Mouse (Mus musculus): ENCODE measurements at regions not wholly inside any gene's neighbourhood (a gene's known extent, or its start where the extent isn't known, plus 50 kb on each side); places are given as distances from the start of the nearest gene placed in this dataset.

DNA sequence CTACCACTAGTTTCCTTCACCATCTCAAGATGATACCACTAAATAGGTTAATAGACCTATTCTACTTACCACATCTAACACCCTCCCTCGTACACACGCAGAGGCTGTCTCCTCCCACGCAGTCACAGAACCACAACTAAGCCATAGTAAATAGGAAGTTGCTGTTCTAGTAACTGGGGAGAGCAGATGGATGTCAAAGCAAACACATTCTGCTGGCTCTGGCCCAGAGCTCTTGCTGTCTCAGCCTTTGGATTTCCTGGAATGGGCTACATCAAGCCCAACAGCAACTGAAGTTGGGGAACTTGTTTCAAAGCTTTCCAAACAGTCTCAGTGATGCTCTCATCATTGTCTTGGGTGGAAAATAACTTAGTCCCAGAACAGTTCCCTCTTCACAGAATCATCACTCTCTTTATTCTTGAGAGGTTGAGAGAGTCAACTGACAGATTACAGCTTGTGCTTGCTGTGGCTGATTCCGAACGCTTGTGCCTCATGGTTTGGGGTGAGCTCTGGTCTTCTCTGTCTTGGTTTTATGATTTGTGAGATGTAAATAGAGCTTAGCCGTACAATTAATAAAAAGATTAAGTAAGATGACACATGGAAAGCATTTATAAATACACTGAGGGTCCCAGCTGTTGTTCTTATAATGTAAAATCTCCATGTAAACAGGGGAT is 538.5 kb upstream of the Klf4 start:
- DNase-seq (ENCODE audit: low spot score in 2 of 2) = no peak

DNA sequence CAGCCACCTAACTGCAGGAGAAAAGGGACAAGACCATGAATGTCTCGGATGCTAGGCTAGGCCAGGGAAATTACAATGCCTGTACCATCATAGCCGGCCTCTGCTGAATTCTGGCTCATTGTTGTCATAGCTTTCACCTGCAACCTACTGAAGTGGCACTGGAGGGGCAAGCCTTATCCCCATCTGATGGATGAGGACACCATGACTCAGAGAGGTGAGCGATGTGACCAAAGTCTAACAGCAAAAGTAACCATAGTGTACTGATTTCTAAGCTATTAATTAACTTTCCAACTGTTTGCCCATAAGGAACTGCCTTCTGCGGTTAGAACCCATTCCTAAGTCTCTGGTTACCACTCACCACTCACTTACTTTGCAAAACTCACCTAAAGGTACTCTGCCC is 536.6 kb upstream of the Klf4 start:
- DNase-seq (ENCODE audit: low spot score in 2 of 2) = no peak

- DNase-seq (ENCODE audit: low spot score in 2 of 2) = no peak
Measured at GRCm38 (mm10) chr4:56064657-56065056, 532.4 kb upstream of the Klf4 start.

DNA sequence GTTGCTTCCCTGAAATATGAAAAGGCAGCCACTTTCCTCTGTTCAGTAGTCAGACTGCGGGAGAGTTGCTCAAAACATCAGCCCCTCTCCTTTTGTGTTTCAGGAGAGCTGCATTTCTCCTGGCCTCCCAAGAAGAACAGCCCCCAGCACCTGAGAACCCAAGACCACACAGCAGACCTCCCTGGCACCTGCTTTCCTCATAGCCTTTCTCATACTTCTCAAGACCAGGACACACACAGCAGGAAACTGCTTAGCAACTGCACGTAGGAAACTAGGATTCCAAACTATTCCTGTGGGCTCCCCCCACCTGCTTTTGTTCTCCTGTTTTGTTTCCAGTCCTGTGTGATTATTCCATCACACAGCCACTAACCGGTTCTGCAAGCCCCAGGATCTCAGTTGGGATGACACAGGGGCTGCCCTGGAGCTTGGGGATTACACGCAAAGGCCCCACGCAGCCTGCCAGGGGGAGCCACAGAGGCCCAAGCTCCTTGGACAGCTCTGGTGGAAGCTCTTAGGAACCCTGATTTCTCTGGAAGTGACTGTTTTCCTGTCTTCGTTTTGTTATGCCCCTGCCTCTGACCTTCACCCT is 519.6 kb upstream of the Klf4 start:
- no peak for DNase-seq (ENCODE audit: low spot score in 2 of 2)

- no peak for DNase-seq (ENCODE audit: low spot score in 2 of 2)
Measured at GRCm38 (mm10) chr4:56039327-56039726, 507.1 kb upstream of the Klf4 start.

DNA sequence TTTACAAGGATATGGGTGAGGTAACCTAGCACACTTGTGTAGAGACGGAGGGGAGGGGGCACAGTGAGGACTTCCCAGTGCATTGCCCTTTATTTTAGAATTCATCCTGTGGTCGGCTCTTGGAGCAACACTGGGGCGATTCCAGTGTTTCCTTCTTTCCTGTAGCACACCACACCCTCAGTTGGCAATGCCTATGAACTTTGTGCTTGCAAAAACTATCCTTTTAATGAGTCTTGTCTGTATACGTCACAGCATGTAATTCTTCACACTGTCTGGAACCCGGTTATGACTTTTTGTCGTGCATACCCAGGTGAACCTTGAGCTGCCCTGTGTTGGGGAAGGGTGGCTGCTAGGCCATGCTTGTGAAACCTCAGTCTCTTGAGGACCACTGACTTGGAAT is 504.1 kb upstream of the Klf4 start:
- no peak for DNase-seq (ENCODE audit: low spot score in 2 of 2)

- no peak for DNase-seq (ENCODE audit: low spot score in 2 of 2)
Measured at GRCm38 (mm10) chr4:56035543-56035942, 503.3 kb upstream of the Klf4 start.

DNA sequence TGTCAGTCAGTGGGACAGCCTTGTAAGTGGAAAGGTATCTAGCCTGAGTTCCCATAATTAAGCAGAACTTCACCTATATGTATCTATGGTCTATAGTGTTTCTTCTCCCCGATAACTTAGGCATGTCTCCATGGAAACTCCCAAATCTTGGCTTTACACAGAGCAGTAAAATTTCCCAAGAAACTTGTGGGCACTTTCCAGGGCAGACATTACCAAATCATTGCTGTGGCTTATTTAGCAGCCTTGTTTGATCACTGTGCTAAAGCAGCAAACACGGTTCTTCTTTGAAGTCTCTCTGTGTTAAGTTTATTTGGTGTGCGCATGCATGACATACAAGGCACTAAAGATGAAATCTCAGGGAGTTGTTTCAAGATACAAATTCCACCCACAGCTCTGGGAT is 496.2 kb upstream of the Klf4 start:
- DNase-seq (ENCODE audit: low spot score in 2 of 2) = no peak

- DNase-seq (ENCODE audit: low spot score in 2 of 2) = no peak
Measured at GRCm38 (mm10) chr4:56027258-56027657, 495.0 kb upstream of the Klf4 start.

- DNase-seq (ENCODE audit: low spot score in 2 of 2) = no peak
Measured at GRCm38 (mm10) chr4:56024478-56024877, 492.2 kb upstream of the Klf4 start.

DNA sequence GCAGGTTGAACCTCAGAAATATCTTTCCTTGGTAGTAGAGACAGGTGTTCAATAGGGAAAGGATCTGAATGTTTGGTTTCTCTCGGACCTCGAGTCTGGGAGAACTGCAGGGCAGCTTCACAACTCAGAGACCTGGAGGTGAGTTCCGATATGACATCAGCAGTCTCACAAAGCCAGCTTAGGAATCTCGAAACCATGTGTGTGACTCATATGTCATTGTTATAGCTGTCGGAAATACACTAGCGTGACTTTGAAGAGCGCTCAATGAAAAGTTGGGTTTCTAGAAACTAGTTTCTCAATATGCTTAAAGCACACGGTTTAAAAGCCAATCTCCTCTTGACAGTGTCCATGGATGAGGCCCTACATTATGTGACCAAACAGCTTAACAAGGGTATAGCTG is 485.9 kb upstream of the Klf4 start:
- DNase-seq (ENCODE audit: low spot score in 2 of 2) = no peak

DNA sequence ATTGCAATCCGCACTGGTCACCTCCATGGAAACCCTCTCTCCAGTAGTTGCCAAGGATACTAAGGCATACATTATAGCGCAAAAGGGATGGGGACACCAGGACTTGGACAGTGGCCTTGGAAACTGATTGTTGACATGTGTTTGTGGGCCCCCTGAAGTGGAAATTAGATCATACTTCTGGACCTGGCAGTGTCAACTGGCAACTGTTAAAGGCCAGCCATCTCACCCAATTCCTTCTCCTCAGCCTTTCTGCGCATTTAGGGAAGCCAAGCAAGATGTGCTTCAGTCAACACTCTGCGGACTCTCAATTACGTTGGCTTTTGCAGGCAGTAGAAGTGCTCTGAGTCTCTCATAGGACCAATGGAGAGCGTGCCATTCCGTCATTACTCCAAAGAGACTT is 483.2 kb upstream of the Klf4 start:
- no peak for DNase-seq (ENCODE audit: low spot score in 2 of 2)

DNA sequence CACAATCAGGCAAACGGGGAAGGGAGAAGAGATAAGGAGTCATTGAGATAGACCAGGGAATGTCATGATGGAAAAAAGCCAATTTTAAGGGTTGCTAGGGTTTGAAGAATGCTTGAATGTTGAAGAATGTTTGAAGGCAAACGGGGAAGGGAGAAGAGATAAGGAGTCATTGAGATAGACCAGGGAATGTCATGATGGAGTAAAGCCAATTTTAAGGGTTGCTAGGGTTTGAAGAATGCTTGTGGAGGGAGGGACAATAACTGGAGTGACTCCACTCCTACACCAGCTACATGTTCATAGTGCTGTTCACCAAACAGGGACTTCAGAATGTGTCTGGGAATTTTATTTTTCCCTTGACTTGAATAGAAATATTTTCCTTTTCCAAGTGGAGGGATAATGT is 476.0 kb upstream of the Klf4 start:
- no peak for DNase-seq (ENCODE audit: low spot score in 2 of 2)

DNA sequence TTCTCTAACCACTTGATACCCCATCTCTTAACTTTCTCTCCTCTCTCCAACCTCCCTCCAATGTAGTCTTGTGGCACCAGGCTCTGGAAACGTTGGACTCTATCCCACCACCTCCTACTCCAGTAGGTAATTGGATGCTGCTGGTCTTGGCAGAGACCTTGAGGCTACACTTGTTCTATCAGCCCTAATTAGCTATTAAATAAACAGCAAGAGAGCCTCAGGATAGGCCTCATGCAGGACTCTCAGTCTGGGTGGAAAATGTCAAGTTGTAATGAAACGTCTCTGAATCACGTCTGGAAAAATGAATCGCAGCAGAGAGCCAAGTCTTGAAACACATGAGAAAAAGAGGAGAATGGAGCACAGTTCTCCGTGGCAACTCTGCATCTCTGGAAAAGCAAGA is 472.0 kb upstream of the Klf4 start:
- DNase-seq (ENCODE audit: low spot score in 2 of 2) = no peak

DNA sequence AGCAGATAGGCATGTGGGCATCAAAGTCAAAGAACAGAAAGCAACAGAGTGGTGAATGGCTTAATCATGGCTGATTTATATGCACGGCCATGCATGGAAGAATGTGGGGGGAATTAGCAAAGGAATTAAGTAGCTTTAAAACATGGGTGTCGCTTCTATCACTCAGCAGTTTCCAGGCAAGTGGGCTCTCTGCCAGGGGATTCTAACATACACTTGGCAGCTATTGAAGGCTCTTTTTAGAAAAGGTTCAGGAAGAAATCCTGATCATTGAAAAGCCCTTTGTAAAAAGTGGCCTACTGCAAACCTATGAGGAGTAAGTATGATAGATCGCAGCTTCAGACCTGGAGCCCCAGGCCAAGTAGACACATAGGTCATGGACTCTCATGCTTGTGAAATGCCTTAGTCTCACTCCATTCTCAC is 469.1 kb upstream of the Klf4 start:
- DNase-seq (ENCODE audit: low spot score in 2 of 2) = no peak

DNA sequence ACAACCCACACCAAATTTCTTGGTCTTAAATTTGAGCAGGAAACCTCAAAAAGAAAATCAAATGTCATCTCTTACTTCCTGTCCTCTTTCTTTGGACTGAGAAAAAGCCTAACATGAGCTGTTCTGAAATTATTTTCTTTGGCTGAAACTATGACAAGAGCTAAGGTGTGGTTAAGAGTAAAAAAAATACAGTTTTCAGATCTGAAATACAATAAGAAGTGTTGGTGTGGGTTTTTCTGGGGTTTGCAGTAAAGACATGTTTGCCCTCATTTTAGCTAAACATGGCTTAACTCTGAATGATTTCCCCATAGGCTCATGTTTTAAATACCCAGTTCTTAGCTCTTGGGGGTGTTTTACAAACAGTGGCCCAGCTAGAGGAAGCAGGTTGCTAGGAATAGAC is 451.8 kb upstream of the Klf4 start:
- DNase-seq (ENCODE audit: low spot score in 2 of 2) = no peak

GRCm38 (mm10) chr4:55978539-55978938 is 446.3 kb upstream of the Klf4 start:
- no peak for DNase-seq (ENCODE audit: low spot score in 2 of 2)

DNA sequence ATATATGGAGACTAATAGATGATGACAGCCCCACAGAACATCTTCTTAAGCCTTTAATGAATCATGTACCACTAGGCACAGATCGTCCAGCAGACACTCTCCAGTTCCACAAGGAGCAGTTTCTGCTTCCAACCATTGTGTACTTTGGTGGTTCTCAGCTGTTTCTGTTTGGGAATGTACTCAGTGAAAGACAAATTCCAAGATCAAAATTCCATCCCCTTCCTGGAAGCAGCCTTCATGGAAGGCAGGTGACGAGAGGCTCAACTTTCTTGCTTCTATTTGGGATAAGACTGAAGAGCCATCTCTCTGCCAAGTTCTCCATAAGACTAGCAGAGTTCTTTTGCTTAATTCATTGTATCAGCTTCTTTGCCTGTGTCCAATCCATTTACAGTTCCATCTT is 444.0 kb upstream of the Klf4 start:
- no peak for DNase-seq (ENCODE audit: low spot score in 2 of 2)

DNA sequence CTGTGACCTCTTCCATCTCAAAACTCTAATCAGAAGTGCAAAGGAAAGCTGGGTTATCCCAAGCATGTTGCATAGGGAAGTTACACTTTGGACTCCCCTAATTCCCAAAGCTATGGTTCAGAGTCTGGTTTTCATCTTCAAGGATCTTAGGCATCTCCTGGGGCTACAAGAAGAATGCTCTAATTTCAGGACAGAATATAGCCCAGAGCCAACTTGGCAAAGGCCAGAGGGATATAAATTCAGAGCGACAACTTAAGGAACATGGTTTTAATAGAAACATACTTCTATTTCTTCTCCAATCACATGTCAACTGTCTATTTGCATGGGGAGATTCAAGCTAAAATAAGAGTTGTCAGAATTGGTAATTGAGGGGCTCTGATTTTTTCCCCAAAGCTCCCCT is 441.4 kb upstream of the Klf4 start:
- DNase-seq (ENCODE audit: low spot score in 2 of 2) = no peak

GRCm38 (mm10) chr4:55972235-55972819 is 440.1 kb upstream of the Klf4 start:
- DNase-seq (ENCODE audit: low spot score in 2 of 2) = no peak

GRCm38 (mm10) chr4:55960063-55960462 is 427.8 kb upstream of the Klf4 start:
- DNase-seq (ENCODE audit: low spot score in 2 of 2) = no peak

GRCm38 (mm10) chr4:55953701-55954100 is 421.4 kb upstream of the Klf4 start:
- DNase-seq (ENCODE audit: low spot score in 2 of 2) = no peak

DNA sequence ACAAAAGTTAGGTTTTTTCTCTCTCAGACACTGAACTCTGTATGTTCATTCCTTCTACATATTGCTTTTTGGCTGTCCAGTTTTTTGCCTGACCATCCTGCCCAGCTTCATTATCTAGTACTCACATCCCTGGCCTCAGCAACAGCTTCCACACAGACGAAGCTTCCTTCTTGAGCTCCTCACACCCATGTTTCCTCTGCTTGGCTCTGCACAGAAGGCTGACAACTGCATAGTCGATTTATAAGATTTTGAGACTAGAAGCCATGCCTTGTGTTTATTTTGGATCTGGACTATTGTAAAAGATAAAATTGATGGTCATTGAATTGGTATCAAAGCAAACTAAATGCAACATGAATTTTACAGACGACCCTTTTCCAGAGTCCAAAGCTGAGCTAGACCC is 420.0 kb upstream of the Klf4 start:
- no peak for DNase-seq (ENCODE audit: low spot score in 2 of 2)

GRCm38 (mm10) chr4:55941423-55941822 is 409.2 kb upstream of the Klf4 start:
- no peak for DNase-seq (ENCODE audit: low spot score in 2 of 2)

All from thymus, postnatal 10 days (tissue).